Mouse (Mus musculus) midbrain, postnatal 0 days (tissue): Measurements from ENCODE around the gene Ralgapa2. TPM values are rescaled to one million over a fixed set of nuclear protein-coding genes. Genes with fewer than 3 reads are reported as not detected.

Source experiments
- ATAC-seq: fragments of 200-750 bp; cut with Nextera tagmentation; 2 replicates; pipeline ENCODE4 v1.8.0; 2017; ENCODE audit warnings: moderate number of reproducible peaks, mild to moderate bottlenecking, moderate TSS enrichment, moderate library complexity; ENCODE audit not compliant: low FRiP score
- DNase-seq: peaks from one replicate; pipeline ENCODE4 v3.0.0-alpha.2; 2015; ENCODE audit warnings: low spot score
- H3K27ac ChIP-seq: fragments of 300-500 bp; sonication (generic); 2 replicates; pipeline ENCODE4 v1.5.1; 2014; ENCODE audit warnings: low read depth, mild to moderate bottlenecking, low read length, mixed read lengths
- H3K27me3 ChIP-seq: fragments of 300-500 bp; sonication (generic); 2 replicates; pipeline ENCODE4 v1.6.1; 2014; ENCODE audit warnings: low read length, control low read depth, mixed read lengths; ENCODE audit not compliant: insufficient read depth
- H3K36me3 ChIP-seq: fragments of 300-500 bp; sonication (generic); 2 replicates; pipeline ENCODE4 v1.6.1; 2014; ENCODE audit warnings: low read length, control low read depth, mixed read lengths; ENCODE audit not compliant: insufficient read depth
- H3K4me1 ChIP-seq: fragments of 300-500 bp; sonication (generic); 2 replicates; pipeline ENCODE4 v1.6.1; 2014; ENCODE audit warnings: mild to moderate bottlenecking, control low read depth, antibody characterized with exemption, low read length, mixed read lengths; ENCODE audit not compliant: insufficient read depth
- H3K4me2 ChIP-seq: fragments of 300-500 bp; sonication (generic); 2 replicates; pipeline ENCODE4 v1.6.1; 2014; ENCODE audit warnings: low read depth, mild to moderate bottlenecking, low read length, mixed read lengths; ENCODE audit not compliant: poor library complexity, severe bottlenecking
- H3K4me3 ChIP-seq: fragments of 300-500 bp; sonication (generic); 2 replicates; pipeline ENCODE4 v1.5.1; 2014; ENCODE audit warnings: low read depth, mild to moderate bottlenecking, low read length, moderate library complexity
- H3K9ac ChIP-seq: fragments of 300-500 bp; sonication (generic); replicated peaks from 2 replicates; pipeline ENCODE4 v1.6.1; 2014; ENCODE audit warnings: mild to moderate bottlenecking, low read length, moderate library complexity, mixed read lengths; ENCODE audit not compliant: poor library complexity, severe bottlenecking
- H3K9me3 ChIP-seq: fragments of 300-500 bp; sonication (generic); 2 replicates; pipeline ENCODE4 v1.6.1; 2016; ENCODE audit warnings: low read length, control low read depth
- CTCF ChIP-seq: IDR thresholded peaks from 2 replicates; pipeline ENCODE4 v1.5.1; 2016; ENCODE audit warnings: antibody characterized with exemption, mild to moderate bottlenecking
- WGBS: fragments of 180-500 bp; shearing (Covaris S2); extraction: QIAGEN DNeasy Blood & Tissue Kit; methylation state at CpG from one replicate; pipeline ENCODE4 v1.1.7; 2014; 5-methylcytosine and 5-hydroxymethylcytosine counted together
- polyA plus RNA-seq: library from polyadenylated mRNA; unstranded; fragments of >200 nt; fragmentation: Nextera tagmentation; extraction: Ambion mirVana; gene quantifications from 2 replicates; pipeline ENCODE4 v1.2.1, GENCODE M21; 2015
- total RNA-seq: library from RNA; depleted of rRNA; stranded (reverse); fragments of >200 nt; gene quantifications from 2 replicates; pipeline ENCODE4 v1.2.3, GENCODE M21; 2014

Ralgapa2 gene
- total and polyA plus RNA-seq, 2 experiments from 2014 or later, result 8.5 to 26.5 TPM

GRCm38 (mm10) chr2:146407078-146407477, 105.1 kb downstream of the Ralgapa2 start:
- TF ChIP-seq CTCF, result no peak
- H3K27me3 ChIP-seq, result no peaks in the 10 kb centered on the region
- WGBS, result 89% methylated on average over 4 of the region's 4 CpGs
- no peaks in the 10 kb centered on the region for H3K4me1 ChIP-seq
- no peak overlapping the region for H3K4me3 ChIP-seq
- H3K36me3 ChIP-seq, result 0 out of 2 replicates have a peak, but pooled peaks cover 4% of the 10 kb centered on the region
- H3K4me2 ChIP-seq, result no peak overlapping the region
- DNase-seq (no peak), ATAC-seq (no peak)
- H3K9ac ChIP-seq, result no peak overlapping the region
- H3K27ac ChIP-seq, result no peak overlapping the region
- no peaks in the 10 kb centered on the region for H3K9me3 ChIP-seq

GRCm38 (mm10) chr2:146401588-146401987, 110.6 kb downstream of the Ralgapa2 start:
- Histone ChIP-seq H3K4me3 (no peak overlapping the region), H3K36me3 (0 out of 2 replicates have a peak, but pooled peaks cover 6% of the 10 kb centered on the region), H3K27me3 (no peaks in the 10 kb centered on the region), H3K9ac (no peak overlapping the region), H3K27ac (no peak overlapping the region), H3K4me1 (no peaks in the 10 kb centered on the region), H3K4me2 (no peak overlapping the region), H3K9me3 (no peaks in the 10 kb centered on the region)
- no peak for ATAC-seq
- TF ChIP-seq CTCF, result no peak
- no peak for DNase-seq

- H3K4me2 ChIP-seq, result no peak overlapping the region
- no peak overlapping the region for H3K27ac ChIP-seq
- no peaks in the 10 kb centered on the region for H3K27me3 ChIP-seq
- 0 out of 2 replicates have a peak, but pooled peaks cover 6% of the 10 kb centered on the region for H3K36me3 ChIP-seq
- ATAC-seq (no peak), DNase-seq (no peak)
- 14% methylated on average over 2 of the region's 2 CpGs for WGBS
- no peak for TF ChIP-seq CTCF
- no peaks in the 10 kb centered on the region for H3K9me3 ChIP-seq
- no peak overlapping the region for H3K9ac ChIP-seq
- H3K4me3 ChIP-seq, result no peak overlapping the region
- H3K4me1 ChIP-seq, result no peaks in the 10 kb centered on the region
Observed at GRCm38 (mm10) chr2:146400738-146401137, 111.4 kb downstream of the Ralgapa2 start.

- H3K4me3 ChIP-seq, result no peak overlapping the region
- no peak overlapping the region for H3K4me2 ChIP-seq
- H3K9ac ChIP-seq, result no peak overlapping the region
- 63% methylated on average over 6 of the region's 6 CpGs for WGBS
- ATAC-seq (no peak), DNase-seq (no peak)
- TF ChIP-seq CTCF, result no peak
- 0 out of 2 replicates have a peak, but pooled peaks cover 2% of the 10 kb centered on the region for H3K36me3 ChIP-seq
- H3K9me3 ChIP-seq, result no peaks in the 10 kb centered on the region
- no peaks in the 10 kb centered on the region for H3K4me1 ChIP-seq
- H3K27ac ChIP-seq, result no peak overlapping the region
- H3K27me3 ChIP-seq, result no peaks in the 10 kb centered on the region
Observed at GRCm38 (mm10) chr2:146398211-146398865, 113.8 kb downstream of the Ralgapa2 start.

GRCm38 (mm10) chr2:146387211-146387610, 124.9 kb downstream of the Ralgapa2 start:
- Histone ChIP-seq H3K9me3 (no peaks in the 10 kb centered on the region), H3K27me3 (no peaks in the 10 kb centered on the region), H3K9ac (no peak overlapping the region), H3K27ac (no peak overlapping the region), H3K36me3 (peaks cover 13% of the 10 kb centered on the region; the same call in 1 of the 2 replicates), H3K4me2 (no peak overlapping the region), H3K4me3 (no peak overlapping the region), H3K4me1 (no peaks in the 10 kb centered on the region)
- DNase-seq (no peak), ATAC-seq (no peak)
- no peak for TF ChIP-seq CTCF
- WGBS, result 87% methylated on average over 2 of the region's 2 CpGs

GRCm38 (mm10) chr2:146384582-146384981, 127.6 kb downstream of the Ralgapa2 start:
- no peak overlapping the region for H3K27ac ChIP-seq
- peak; percentile 62 for DNase-seq
- H3K4me3 ChIP-seq, result no peak overlapping the region
- no peak for ATAC-seq
- H3K4me1 ChIP-seq, result no peaks in the 10 kb centered on the region
- H3K36me3 ChIP-seq, result peaks cover 9% of the 10 kb centered on the region; the same call in 1 of the 2 replicates
- no peak overlapping the region for H3K4me2 ChIP-seq
- peak; percentile 65 for TF ChIP-seq CTCF
- H3K27me3 ChIP-seq, result no peaks in the 10 kb centered on the region
- 32% methylated on average over 1 of the region's 1 CpGs for WGBS
- H3K9ac ChIP-seq, result no peak overlapping the region
- no peaks in the 10 kb centered on the region for H3K9me3 ChIP-seq
